Mouse (Mus musculus) right cerebral cortex, adult 2 months (tissue): ENCODE data around the gene Clec10a.

Experiments
- DNase-seq, 2 experiments: peaks; one replicate each; pipeline ENCODE4 v3.0.0; 2021 to 2022; ENCODE audit warnings: low spot score in 2 of 2

Gene Clec10a

GRCm38 (mm10) chr11:70216103-70216502 lies 60.1 kb downstream of the Clec10a start:
- DNase-seq = no peak

- no peak for DNase-seq
Observed at GRCm38 (mm10) chr11:70218039-70218438, 62.0 kb downstream of the Clec10a start.

- DNase-seq = no peak
Observed at GRCm38 (mm10) chr11:70218741-70219470, 62.9 kb downstream of the Clec10a start.

- DNase-seq = no peak
Observed at GRCm38 (mm10) chr11:70219873-70220272, 63.9 kb downstream of the Clec10a start.

- no peak for DNase-seq
Observed at GRCm38 (mm10) chr11:70220323-70220722, 64.3 kb downstream of the Clec10a start.
